Mouse (Mus musculus) kidney, adult 8-10 months (tissue): ENCODE measurements around the gene Rflnb.

Source experiments
- DNase-seq, 2 experiments: peaks; one replicate each; pipeline ENCODE4 v3.0.0; 2022

Rflnb gene

DNA sequence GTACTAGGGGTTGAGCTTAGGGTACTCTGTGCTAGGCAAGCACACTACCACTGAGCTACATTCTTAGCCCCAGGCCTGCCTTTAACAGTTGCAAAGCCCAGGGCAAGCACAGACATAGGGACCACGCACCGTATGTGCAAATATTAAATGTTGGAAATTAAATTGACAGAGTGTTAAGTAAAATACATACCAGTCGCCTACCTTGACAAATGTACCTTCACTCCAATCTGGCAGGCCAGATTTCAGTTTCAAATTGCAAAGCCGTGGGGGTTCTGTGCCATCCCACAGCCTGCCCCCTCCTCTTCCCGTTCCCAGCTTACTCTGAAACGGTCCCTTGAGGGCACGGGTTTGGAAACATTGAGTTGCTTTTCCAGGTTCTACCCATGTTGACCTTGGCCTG is 41.6 kb downstream of the Rflnb start:
- DNase-seq = no peak

DNA sequence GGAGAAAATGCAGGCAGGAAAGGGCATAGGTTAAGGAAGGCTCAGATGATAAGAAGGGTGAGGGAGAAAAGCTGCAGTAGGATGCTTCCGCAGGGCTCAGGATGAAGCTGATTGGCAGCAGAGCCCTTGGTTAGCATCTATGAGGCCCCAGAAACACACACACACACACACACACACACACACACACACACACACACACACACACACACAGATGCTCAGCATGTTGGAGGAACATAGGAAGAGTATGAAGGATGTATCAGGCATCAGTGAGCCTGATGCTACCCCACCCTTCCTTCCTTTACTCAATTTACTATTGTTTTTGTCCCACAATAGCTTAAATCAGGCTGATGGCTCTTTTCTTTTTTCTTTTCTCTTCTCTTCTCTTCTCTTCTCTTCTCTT is 43.0 kb downstream of the Rflnb start:
- DNase-seq = no peak

DNA sequence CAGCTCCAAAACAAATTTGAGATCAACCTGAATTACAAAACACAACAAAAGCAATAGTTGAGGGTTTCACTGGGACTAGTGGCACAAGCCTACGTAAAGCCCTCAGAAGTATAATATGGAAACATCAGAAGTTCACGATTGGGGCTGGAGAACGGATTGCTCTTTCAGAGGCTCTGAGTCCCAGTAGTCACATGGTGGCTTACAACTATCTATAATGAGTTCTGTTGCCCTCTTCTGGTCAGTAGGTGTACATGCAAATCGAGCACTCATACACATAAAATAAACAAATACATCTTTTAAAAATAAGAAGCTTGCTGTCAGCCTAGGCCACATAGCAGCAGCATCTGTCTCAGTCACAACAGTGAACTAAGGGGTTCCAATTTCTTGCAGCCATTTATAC is 44.4 kb downstream of the Rflnb start:
- no peak for DNase-seq

DNA sequence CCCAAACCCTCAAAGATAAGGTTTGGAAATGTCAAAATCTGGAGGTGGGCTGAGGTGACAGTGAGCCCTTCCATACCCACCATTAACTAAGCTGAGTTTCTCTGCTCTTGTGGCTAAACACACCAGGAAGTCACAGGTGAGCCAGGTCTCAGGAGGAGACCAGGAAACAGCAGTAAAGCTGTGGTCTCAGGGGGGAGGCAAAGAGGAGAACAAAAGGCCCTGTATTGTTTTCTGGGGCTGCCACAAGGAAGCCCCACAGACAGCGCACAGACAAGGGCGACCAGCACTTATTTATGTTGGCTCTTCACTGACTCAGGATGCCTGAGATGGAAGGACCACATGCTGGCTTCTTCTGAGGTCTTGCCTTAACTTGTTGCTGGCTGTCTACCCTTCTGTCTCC is 47.2 kb downstream of the Rflnb start:
- DNase-seq = no peak

DNA sequence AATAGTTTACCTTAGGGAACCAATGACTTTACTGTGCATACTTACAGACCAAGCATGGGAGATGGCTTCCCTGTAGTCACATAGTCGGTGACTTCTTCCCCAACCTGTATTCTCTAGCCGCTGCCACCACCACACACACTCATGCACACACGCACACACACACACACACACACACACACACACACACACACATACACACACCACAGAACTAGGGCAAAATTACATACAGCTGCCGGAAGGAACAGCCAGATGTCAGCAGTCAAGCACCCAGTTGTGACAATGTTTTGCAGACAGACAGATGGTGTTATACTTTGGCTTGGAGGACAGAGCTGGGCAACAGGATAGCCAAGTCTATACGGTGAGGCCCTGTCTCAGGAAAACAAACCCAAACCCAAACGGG is 49.5 kb downstream of the Rflnb start:
- DNase-seq = no peak

- peak; percentile 34 to 41 for DNase-seq
These were observed 50.8 kb downstream of the Rflnb start for GRCm38 (mm10) chr11:75976748-75977147.

DNA sequence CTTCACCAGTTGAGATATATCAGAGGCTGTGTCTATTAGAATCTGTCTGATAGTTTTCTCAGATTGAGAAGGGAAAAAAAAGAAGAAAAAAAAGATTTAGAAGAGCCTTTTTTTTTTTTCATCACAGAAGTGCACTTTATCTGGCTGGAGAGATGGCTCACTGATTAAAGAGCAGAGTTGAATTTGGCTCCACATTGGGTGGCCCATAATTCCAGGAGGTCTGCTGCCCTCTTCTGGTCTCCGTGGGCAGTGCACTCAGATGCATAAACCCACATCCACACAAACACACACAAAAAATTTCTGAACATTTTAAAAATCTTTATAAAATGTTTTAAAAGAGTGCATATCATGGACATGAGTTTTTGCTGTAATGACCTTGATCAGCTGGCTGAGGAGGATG is 53.6 kb downstream of the Rflnb start:
- peak in 1 of 2 experiments; percentile 21 for DNase-seq

DNA sequence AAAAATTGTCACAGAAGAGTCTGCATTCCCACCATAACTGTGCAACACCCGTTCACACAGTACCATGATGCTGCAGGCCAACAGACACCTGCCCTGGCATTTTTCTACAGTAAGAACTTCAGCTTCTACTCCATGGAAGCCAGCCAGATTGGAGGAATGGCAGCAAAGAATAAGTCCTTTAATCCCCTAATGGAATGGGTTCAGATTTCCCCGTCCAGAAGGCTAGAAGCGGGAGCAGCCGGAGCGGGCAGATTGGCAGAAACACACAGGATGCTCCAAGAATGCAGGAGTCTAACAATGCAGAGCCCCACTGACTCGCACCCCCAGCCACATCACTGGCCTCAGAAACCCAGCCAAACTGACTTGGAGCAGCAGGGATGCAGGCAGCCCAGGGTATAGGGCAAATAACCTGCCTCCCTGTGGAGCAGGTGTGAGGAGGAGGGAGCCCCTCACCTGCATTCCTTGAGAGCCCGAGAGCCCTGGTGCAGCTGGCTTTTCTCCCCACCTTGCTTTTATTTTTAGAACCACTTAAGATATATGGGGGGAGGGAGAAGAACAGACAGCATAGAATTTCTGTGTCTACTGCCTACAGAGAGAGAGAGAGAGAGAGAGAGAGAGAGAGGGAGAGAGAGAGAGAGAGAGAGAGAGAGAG is 54.5 kb downstream of the Rflnb start:
- no peak for DNase-seq

GRCm38 (mm10) chr11:75972188-75972587 is 55.4 kb downstream of the Rflnb start:
- no peak for DNase-seq

- no peak for DNase-seq
These were observed 57.0 kb downstream of the Rflnb start for GRCm38 (mm10) chr11:75970629-75971028.
